Mouse (Mus musculus): ENCODE data around the gene Pde6d. TPM values are rescaled to one million over a fixed set of nuclear protein-coding genes. Genes with fewer than 3 reads are reported as not detected.
A peak's percentile ranks its signal among the peaks of the same experiment; 100 is the strongest.

The Pde6d gene
- total RNA-seq (2021) = 10 to 100 TPM; 24.3 to 30.3 TPM
- long read RNA-seq, experiment 1, transcript Pde6d-201 (5 exons, 1,159 nt) = major isoform, 40 of 43 reads
- long read RNA-seq, experiment 1, partial matches to known transcripts = 0 of 43 reads
- long read RNA-seq, experiment 1, other reads (novel, unspliced or antisense) = 3 of 43 reads
- long read RNA-seq, experiment 2, transcript Pde6d-201 (5 exons, 1,159 nt) = major isoform, 33 of 36 reads
- long read RNA-seq, experiment 2, partial matches to known transcripts = 0 of 36 reads
- long read RNA-seq, experiment 2, other reads (novel, unspliced or antisense) = 2 of 36 reads

DNA sequence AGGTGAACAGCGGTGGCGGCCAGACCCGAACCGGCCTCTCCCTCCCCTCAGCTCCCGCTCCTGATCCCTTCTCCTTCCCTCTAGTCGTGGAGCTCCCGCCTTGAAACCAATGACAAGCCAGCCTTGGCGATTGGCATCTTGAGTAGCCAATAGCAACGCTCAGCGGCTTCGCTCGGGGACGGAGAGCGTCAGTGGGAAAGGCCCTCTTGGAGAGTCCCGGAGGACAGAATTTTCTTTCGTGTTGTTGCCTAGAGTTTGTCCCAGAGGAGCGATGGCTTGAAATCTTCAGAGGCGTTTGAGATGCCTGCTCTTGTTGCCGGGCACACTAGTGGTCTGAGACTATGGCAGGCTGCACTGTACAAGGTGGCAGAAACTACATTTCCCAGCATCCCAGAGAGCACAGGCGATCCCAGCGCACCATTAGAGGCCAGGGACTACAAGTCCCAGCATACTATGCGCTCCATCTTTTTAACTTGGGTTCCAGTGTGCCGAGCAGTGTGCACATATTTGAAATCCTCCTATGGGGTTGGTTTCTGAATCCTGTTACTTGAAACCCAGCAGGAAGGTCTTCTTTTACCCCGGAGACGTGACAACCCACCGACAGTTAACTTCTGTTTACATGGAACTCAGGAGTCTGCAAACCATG lies at the start of gene Pde6d, which contains the start of gene Cops7b:
Gene Pde6d, minus strand, starts transcription at position 179 of the 646 bp plus-strand sequence.
Gene Cops7b, plus strand, starts transcription at position 454 of the 646 bp plus-strand sequence.
- no peak for TF ChIP-seq CTCF (IDR thresholded peaks at IDR 0.05)
- intact Hi-C loops (cut with DNase I) = no loop called here
- Histone ChIP-seq H3K4me3 (peak within 1 kb of the TSS; percentile 96), H3K27ac (peak within 1 kb of the TSS; percentile 93)
- peak; percentile 96 for DNase-seq

DNA sequence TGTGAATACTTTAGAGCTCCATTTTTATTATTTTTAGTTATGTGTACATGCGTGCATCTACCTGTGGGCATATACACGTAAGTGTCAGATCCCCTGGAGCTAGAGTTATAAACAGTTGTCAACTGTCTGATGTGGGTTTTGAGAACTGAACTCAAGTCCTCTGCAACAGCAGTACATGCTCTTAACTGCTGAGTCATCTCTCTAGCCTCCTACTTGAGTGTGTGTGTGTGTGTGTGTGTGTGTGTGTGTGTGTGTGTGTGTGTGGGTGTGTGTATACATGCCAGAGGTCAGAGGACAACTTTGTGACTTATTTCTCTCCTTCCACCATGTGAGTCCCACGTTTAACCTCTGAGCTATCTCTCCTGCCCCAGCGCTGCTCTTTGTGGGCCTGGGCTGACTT lies 48.1 kb upstream of the Pde6d start:
- no peak for TF ChIP-seq CTCF (IDR thresholded peaks at IDR 0.05)
- DNase-seq = no peak
- Histone ChIP-seq H3K27ac (peak overlapping the region; percentile 56), H3K4me3 (no peak overlapping the region)
- intact Hi-C loops (cut with DNase I) = no loop called here

DNA sequence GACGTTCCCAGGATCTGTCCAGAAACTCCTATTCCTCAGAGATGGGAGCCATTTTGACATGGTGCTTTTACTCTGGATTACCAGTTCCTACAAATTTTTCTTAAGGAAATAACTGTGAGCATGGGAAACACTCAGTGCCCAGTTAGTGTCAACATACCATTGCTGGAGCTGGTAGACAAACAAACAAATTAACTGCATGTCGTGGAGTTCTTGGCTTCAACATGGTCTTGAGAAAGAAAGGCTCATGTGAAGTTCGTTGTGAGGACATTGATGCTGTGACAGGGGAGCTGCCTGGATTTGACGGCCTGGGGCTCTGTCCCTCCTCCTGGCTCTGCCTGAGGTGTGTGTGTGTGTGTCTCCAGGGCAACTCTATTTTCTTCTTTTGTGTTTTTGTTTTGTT lies 47.5 kb upstream of the Pde6d start:
- no peak overlapping the region for H3K4me3 ChIP-seq
- no peak overlapping the region for H3K27ac ChIP-seq
- intact Hi-C loops (cut with DNase I) = no loop called here
- DNase-seq = no peak
- TF ChIP-seq CTCF (IDR thresholded peaks at IDR 0.05) = no peak

- no peak for DNase-seq
- no peak overlapping the region for H3K27ac ChIP-seq
- TF ChIP-seq CTCF (IDR thresholded peaks at IDR 0.05) = no peak
- intact Hi-C loops (cut with DNase I) = no loop called here
- no peak overlapping the region for H3K4me3 ChIP-seq
Measured at GRCm38 (mm10) chr1:86628270-86628669, 45.8 kb upstream of the Pde6d start.

- intact Hi-C loops (cut with DNase I) = no loop called here
- H3K27ac ChIP-seq = no peak overlapping the region
- TF ChIP-seq CTCF (IDR thresholded peaks at IDR 0.05) = no peak
- DNase-seq = no peak
- no peak overlapping the region for H3K4me3 ChIP-seq
Measured at GRCm38 (mm10) chr1:86623001-86624000, 40.9 kb upstream of the Pde6d start.

DNA sequence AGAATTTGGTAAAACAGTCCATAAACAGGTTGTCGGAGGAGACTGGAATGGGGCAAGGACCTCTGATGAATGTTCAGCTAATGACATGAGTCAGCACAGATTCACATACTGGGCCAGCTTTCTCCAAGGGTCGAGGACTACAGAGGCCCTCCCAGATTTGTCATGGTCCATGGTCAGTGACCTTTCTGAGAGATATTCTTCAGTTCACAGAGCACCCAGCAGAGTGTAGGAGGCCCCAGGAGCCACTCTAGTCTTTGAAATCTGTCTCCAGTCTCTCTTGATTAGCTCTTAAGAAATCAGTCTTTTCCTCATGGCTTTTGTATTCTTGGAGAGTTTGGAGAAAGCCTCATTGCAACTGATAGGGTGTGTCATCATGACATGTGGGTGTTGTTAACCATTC lies 39.9 kb upstream of the Pde6d start:
- intact Hi-C loops (cut with DNase I) = no loop called here
- no peak for DNase-seq
- Histone ChIP-seq H3K27ac (no peak overlapping the region), H3K4me3 (no peak overlapping the region)
- no peak for TF ChIP-seq CTCF (IDR thresholded peaks at IDR 0.05)

DNA sequence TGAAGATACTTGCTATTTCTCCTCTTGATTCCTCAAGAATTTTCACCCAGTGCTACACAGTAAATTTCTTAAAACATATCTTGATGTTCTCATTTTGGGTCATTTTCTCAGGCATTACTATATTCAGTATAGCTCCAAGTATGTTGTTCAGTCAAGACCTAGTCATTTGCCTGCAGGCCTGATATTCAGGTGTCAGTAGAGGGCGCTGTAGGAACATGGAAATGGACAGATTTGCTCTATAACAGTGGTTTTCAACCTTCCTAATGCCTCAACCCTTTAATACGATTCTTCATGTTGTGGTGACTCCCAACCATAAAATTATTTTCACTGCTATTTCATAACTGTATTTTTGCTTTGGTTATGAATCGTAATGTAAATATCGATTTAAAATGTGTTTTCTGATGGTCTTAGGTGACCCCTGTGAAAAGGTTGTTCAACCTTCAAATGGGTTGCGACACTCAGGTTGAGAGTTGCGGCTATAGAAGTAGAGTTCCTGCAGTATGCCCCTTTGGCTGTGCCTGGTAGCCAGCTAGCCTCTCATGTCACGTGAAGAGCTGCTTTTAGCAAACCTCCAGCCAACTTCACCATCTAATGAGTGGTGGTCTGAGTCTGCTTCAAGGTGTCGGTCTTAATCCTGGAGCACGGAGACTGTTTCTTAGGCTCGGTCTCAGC lies 36.2 kb upstream of the Pde6d start:
- Histone ChIP-seq H3K4me3 (no peak overlapping the region), H3K27ac (no peak overlapping the region)
- peak; percentile 61 for DNase-seq
- TF ChIP-seq CTCF (IDR thresholded peaks at IDR 0.05) = peak; percentile 83
- intact Hi-C loops (cut with DNase I) = loop anchor here (1.0 to 5.0 kb wide), 2 partner anchors 423 to 569 kb away; no protein-coding TSS in a partner anchor

DNA sequence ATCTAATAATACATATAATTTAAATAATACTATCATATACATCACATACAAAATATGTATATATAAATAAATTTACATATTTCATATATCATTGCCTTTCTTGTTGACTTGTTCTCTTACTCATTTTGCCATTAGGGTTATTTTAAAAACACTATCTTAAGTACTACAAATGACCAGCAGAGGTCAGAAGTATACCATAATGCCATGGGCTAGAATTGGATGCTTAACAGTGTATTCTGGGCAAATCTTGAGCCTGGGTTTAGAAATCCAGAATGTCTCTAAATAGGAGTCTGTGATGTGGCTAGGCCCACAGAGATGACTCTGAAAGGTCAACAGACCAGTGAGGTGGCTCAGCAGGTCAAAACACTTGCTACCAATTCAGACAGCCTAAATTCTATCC lies 31.8 kb upstream of the Pde6d start:
- intact Hi-C loops (cut with DNase I) = no loop called here
- DNase-seq = no peak
- TF ChIP-seq CTCF (IDR thresholded peaks at IDR 0.05) = peak; percentile 64
- H3K4me3 ChIP-seq = no peak overlapping the region
- no peak overlapping the region for H3K27ac ChIP-seq

- Histone ChIP-seq H3K27ac (no peak overlapping the region), H3K4me3 (no peak overlapping the region)
- intact Hi-C loops (cut with DNase I) = no loop called here
- no peak for DNase-seq
- TF ChIP-seq CTCF (IDR thresholded peaks at IDR 0.05) = peak; percentile 16; the same call in 1 of the 2 replicates
Measured at GRCm38 (mm10) chr1:86612081-86612480, 29.7 kb upstream of the Pde6d start.

DNA sequence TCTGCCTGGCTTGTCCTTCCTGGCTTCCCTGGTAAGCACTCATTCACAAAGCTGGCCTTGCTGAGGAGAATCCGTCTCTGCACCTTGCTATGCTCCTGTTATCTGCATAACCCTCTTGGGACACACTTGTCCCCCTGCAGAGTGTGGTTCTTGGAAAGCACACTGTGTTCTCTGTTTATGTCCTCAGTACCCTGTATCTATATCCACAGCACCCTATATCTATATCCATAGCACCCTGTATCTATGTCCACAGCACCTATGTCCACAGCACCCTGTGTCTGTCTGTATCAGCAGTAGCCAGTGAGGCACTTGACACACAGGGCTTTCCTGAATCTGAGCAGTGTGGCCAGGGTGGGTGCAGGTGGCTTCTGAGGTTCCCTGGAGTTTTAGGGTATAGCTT lies 28.5 kb upstream of the Pde6d start:
- Histone ChIP-seq H3K4me3 (no peak overlapping the region), H3K27ac (no peak overlapping the region)
- no peak for DNase-seq
- intact Hi-C loops (cut with DNase I) = no loop called here
- TF ChIP-seq CTCF (IDR thresholded peaks at IDR 0.05) = no peak

DNA sequence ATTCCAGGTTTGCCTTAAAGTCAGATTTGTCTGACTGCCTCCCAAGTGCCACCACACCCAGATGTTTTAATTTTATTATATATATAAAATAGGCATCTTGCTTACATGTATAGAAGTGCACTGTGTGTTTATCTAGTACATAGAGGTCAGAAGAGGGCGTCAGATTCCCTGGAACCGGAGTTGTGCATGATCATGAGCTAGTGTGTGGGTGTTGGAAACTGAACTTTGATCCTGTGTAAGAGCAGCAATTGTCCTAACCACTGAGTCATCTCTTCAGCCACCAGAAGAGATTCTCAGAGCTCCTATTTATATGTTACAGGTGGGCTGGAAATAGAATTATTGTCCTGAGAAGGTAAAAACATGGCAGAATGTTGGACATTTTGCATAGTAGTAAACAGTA lies 17.7 kb upstream of the Pde6d start:
- Histone ChIP-seq H3K4me3 (no peak overlapping the region), H3K27ac (peak overlapping the region; percentile 40)
- no peak for DNase-seq
- TF ChIP-seq CTCF (IDR thresholded peaks at IDR 0.05) = no peak
- intact Hi-C loops (cut with DNase I) = no loop called here

DNA sequence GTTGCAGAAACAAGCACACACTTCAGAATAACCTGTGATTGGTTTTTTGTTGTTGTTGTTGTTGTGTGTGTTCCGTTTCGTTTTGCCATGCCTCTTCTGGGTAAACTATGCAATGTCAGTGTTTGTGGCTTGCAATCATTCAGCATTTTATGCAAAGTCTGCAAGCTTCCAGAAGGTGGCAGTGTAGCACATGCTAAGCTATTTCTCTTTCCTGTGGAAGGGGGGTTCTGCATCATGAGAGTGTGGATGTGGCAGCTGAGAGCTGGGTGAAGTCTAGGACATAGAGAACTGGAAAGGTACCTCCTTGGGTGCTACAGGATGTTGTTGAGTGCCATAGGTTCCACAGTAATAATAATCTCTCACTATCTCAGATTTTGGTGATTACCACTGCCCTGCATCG lies 16.1 kb upstream of the Pde6d start:
- intact Hi-C loops (cut with DNase I) = no loop called here
- no peak for DNase-seq
- TF ChIP-seq CTCF (IDR thresholded peaks at IDR 0.05) = peak; percentile 60
- H3K27ac ChIP-seq = no peak overlapping the region
- no peak overlapping the region for H3K4me3 ChIP-seq

Data from gastrocnemius, adult 2 months (tissue).